Mouse (Mus musculus): ENCODE data around the gene Rasal1. TPM values are rescaled to one million over a fixed set of nuclear protein-coding genes. Genes with fewer than 3 reads are reported as not detected.

Rasal1 gene
- polyA plus RNA-seq, 1 experiment = 14.9 TPM

DNA sequence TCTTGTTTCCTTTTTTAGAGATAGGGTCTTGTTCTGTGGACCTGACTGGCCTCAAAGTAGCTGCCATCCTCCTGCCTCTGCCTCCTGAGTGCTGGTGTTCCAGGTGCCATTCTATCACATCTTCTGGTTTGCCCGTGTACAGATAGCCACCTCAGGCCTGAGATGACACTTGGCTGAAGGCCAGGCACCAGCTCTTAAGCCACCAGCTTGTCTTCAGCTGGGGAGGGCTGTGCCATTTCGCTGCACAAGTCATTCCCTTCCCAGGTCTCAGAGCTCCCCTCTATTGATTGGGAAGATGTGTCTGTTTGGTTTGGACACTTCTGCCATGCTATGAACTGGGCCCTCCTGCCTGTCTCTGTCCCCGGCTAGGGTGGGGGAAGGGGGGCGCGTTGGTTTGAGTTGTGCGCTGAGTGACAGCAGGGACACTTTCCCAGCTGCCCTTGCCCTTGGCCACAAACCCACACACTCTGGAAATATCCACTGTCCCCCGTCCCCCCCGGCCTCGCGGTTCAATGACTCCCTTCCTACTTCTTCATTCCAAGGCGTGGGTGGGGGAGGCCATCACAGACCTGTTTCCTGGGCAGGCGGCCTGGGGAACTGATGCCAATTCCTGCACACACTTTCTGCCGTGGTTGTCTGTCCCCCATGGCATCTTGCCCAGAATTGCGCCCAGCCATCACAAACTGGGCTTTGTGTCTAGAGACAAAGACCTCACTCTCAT lies 5.1 kb upstream of the Rasal1 start:
- no peaks in the 10 kb centered on the region for H3K36me3 ChIP-seq (ENCODE audit: control insufficient read depth, insufficient read depth, low read length)
- no peak overlapping the region for H3K4me3 ChIP-seq (ENCODE audit: extremely low read depth, insufficient read depth, insufficient read length)
- DNase-seq (ENCODE audit: low read depth in 1 of 2, low spot score in 2 of 2) = no peak
- TF ChIP-seq CTCF (IDR thresholded peaks at IDR 0.05; ENCODE audit: extremely low read depth, insufficient read depth, insufficient read length, insufficient replicate concordance) = no peak
- no peak for TF ChIP-seq POLR2A (IDR thresholded peaks at IDR 0.05; ENCODE audit: low read depth, low read length)
- no peak overlapping the region for H3K27ac ChIP-seq (ENCODE audit: insufficient read depth, low read length)
- WGBS = 14% methylated on average over 14 of the region's 14 CpGs
- peaks cover 18% of the 10 kb centered on the region; the same call in 1 of the 2 replicates for H3K4me1 ChIP-seq (ENCODE audit: control insufficient read depth, insufficient read depth, insufficient read length)
- H3K27me3 ChIP-seq (ENCODE audit: control insufficient read depth, insufficient read depth, low read length) = no peaks in the 10 kb centered on the region

DNA sequence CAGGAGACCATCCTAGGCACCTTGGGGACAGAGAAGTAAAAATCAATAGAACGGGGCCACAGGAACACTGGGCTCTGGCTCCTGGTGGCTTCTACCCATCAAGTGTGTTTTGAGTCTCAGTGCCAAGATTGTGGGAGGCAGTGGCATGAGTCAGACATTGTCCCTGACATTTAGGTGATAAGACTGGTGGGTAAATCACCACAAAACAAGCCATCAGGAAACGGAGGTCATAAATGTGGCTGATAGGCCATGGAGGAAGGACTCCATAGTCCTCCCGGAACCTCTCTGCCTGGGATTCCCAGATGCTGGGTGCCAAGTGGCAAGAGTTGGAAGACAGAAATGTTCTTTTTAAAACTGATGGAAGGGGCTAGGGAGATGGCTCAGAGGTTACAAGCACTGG lies 4.4 kb upstream of the Rasal1 start:
- no peak overlapping the region for H3K4me3 ChIP-seq (ENCODE audit: extremely low read depth, insufficient read depth, insufficient read length)
- no peak overlapping the region for H3K27ac ChIP-seq (ENCODE audit: insufficient read depth, low read length)
- 38% methylated on average over 3 of the region's 3 CpGs for WGBS
- H3K4me1 ChIP-seq (ENCODE audit: control insufficient read depth, insufficient read depth, insufficient read length) = peaks cover 22% of the 10 kb centered on the region; the same call in 1 of the 2 replicates
- no peak for TF ChIP-seq CTCF (IDR thresholded peaks at IDR 0.05; ENCODE audit: extremely low read depth, insufficient read depth, insufficient read length, insufficient replicate concordance)
- no peak for TF ChIP-seq POLR2A (IDR thresholded peaks at IDR 0.05; ENCODE audit: low read depth, low read length)
- no peak for DNase-seq (ENCODE audit: low read depth in 1 of 2, low spot score in 2 of 2)
- H3K36me3 ChIP-seq (ENCODE audit: control insufficient read depth, insufficient read depth, low read length) = no peaks in the 10 kb centered on the region
- no peaks in the 10 kb centered on the region for H3K27me3 ChIP-seq (ENCODE audit: control insufficient read depth, insufficient read depth, low read length)

DNA sequence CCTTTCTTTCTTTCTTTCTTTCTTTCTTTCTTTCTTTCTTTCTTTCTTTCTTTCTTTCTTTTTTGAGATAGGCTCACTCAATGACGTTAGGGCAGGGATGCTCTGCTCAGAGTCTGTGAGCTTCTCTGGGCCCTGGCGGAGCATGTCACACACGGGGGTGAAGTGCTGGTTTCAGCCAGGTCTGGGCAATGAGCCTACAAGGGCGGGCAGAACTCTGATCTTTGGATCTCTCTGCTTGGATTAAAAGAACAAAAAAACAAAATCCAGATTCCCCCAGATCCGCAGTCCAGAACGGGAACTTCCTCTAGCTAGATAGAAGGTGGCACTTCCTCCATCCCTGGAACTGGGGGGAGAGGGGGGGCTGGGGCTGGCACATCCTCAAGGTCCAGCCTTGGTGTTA lies 2.8 kb upstream of the Rasal1 start:
- H3K4me3 ChIP-seq (ENCODE audit: extremely low read depth, insufficient read depth, insufficient read length) = no peak overlapping the region
- H3K36me3 ChIP-seq (ENCODE audit: control insufficient read depth, insufficient read depth, low read length) = no peaks in the 10 kb centered on the region
- no peak for DNase-seq (ENCODE audit: low read depth in 1 of 2, low spot score in 2 of 2)
- peaks cover 27% of the 10 kb centered on the region; the same call in 1 of the 2 replicates for H3K4me1 ChIP-seq (ENCODE audit: control insufficient read depth, insufficient read depth, insufficient read length)
- 49% methylated on average over 6 of the region's 6 CpGs for whole genome bisulfite sequencing
- TF ChIP-seq CTCF (IDR thresholded peaks at IDR 0.05; ENCODE audit: extremely low read depth, insufficient read depth, insufficient read length, insufficient replicate concordance) (no peak), POLR2A (IDR thresholded peaks at IDR 0.05; ENCODE audit: low read depth, low read length) (no peak)
- H3K27me3 ChIP-seq (ENCODE audit: control insufficient read depth, insufficient read depth, low read length) = no peaks in the 10 kb centered on the region
- no peak overlapping the region for H3K27ac ChIP-seq (ENCODE audit: insufficient read depth, low read length)

DNA sequence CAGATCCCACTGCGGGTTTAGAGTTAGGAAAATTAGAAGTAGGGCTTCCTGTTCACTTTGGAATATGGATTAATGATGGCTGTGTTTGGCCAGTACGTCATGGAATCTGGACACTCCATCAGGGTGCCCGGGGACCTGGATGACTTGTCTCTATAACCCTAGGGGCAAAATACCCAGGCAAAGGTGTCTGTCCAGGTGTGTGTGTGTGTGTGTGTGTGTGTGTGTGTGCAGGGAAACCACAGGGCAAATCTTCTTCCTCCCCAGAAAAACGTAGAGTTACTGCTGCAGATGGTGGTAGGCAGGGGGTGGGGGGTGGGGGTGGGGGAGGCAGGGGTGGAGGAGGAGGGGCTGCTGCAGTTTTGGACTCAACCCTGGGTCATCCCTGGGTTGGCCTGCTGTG lies 1.3 kb upstream of the Rasal1 start:
- no peaks in the 10 kb centered on the region for H3K27me3 ChIP-seq (ENCODE audit: control insufficient read depth, insufficient read depth, low read length)
- H3K27ac ChIP-seq (ENCODE audit: insufficient read depth, low read length) = no peak overlapping the region
- DNase-seq (ENCODE audit: low read depth in 1 of 2, low spot score in 2 of 2) = no peak

DNA sequence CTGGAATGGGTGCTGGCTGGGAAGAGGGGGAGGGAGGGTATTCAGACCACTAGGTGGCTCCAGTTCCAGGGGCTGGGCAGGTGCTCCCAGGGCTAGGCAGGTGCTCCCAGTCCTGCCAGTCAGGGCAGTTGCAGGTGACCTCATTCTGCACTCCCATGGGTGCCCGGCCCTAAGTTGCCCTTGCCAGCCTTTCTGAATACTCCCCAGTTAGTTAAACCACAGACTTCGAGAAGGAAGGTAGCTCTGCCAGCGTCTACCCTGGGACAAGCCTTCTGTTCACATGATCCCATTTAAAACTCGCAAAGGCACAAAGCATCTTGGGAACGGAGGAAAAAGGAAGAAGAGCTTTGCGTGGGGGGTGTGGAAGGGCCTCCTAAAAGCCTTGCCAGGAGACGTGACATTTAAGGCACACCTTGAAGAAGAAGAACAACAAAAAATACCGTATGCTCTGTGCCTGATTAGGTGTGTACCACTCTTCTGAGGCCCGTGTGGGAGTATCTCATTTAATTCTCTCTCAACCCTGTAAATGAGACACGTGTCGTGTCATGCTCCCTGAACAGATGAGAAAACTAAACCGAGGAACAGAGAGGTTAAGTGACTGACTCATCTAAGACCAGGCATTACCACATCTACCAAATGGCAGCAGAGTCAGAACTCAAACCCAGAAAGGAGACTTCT lies 659 bp upstream of the Rasal1 start:
- Histone ChIP-seq H3K27ac (ENCODE audit: insufficient read depth, low read length) (no peak overlapping the region), H3K4me1 (ENCODE audit: control insufficient read depth, insufficient read depth, insufficient read length) (peaks cover 31% of the 10 kb centered on the region; the same call in 1 of the 2 replicates), H3K36me3 (ENCODE audit: control insufficient read depth, insufficient read depth, low read length) (no peaks in the 10 kb centered on the region), H3K27me3 (ENCODE audit: control insufficient read depth, insufficient read depth, low read length) (no peaks in the 10 kb centered on the region), H3K4me3 (ENCODE audit: extremely low read depth, insufficient read depth, insufficient read length) (peak overlapping the region; percentile 48; the same call in 1 of the 2 replicates)
- DNase-seq (ENCODE audit: low read depth in 1 of 2, low spot score in 2 of 2) = no peak
- TF ChIP-seq CTCF (IDR thresholded peaks at IDR 0.05; ENCODE audit: extremely low read depth, insufficient read depth, insufficient read length, insufficient replicate concordance) (0 out of 2 replicates have a peak, but pooled peaks have one; percentile 2), POLR2A (IDR thresholded peaks at IDR 0.05; ENCODE audit: low read depth, low read length) (no peak)
- WGBS = 6% methylated on average over 12 of the region's 12 CpGs

More for the DNA sequence above, 1.3 kb upstream of the Rasal1 start:
- H3K36me3 ChIP-seq (ENCODE audit: control insufficient read depth, insufficient read depth, low read length) = no peaks in the 10 kb centered on the region
- no peak for TF ChIP-seq POLR2A (IDR thresholded peaks at IDR 0.05; ENCODE audit: low read depth, low read length)
- no peak for TF ChIP-seq CTCF (IDR thresholded peaks at IDR 0.05; ENCODE audit: extremely low read depth, insufficient read depth, insufficient read length, insufficient replicate concordance)
- 55% methylated on average over 4 of the region's 4 CpGs for WGBS
- peaks cover 27% of the 10 kb centered on the region; the same call in 1 of the 2 replicates for H3K4me1 ChIP-seq (ENCODE audit: control insufficient read depth, insufficient read depth, insufficient read length)
- no peak overlapping the region for H3K4me3 ChIP-seq (ENCODE audit: extremely low read depth, insufficient read depth, insufficient read length)

DNA sequence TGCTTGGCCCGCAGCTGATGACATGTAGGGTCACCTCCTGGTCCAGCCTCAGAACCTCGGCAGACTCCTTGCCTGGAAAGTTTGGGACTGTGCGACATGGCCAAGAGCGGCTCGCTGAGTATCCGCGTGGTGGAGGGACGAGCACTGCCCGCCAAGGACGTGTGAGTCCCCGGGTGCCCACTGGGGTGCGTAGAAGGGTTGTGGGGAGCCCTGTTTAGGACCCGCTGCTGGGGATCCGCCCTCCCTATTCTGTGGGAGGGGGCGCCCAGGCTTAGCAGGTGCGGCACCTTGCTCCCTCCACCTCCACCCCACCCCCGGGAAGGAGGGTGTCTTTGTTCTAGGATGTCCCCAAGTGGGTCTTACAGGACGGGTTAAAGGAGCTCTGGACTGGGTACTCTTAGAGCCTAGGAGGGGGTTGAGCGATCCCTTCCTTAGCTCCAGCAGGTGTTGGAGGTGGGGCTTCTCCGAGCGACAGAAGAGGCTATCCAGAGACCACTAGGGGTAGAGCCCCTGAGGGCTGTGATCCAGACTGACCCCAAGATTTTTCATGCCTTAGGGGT lies 842 bp downstream of the Rasal1 start:
- peaks cover 27% of the 10 kb centered on the region; the same call in 1 of the 2 replicates for H3K4me1 ChIP-seq (ENCODE audit: control insufficient read depth, insufficient read depth, insufficient read length)
- H3K4me3 ChIP-seq (ENCODE audit: extremely low read depth, insufficient read depth, insufficient read length) = peak overlapping the region; percentile 62
- 3% methylated on average over 20 of the region's 21 CpGs for WGBS
- no peak overlapping the region for H3K27ac ChIP-seq (ENCODE audit: insufficient read depth, low read length)
- peak in 1 of 2 experiments; percentile 49 for DNase-seq (ENCODE audit: low read depth in 1 of 2, low spot score in 2 of 2)
- H3K36me3 ChIP-seq (ENCODE audit: control insufficient read depth, insufficient read depth, low read length) = no peaks in the 10 kb centered on the region
- TF ChIP-seq POLR2A (IDR thresholded peaks at IDR 0.05; ENCODE audit: low read depth, low read length) (no peak), CTCF (IDR thresholded peaks at IDR 0.05; ENCODE audit: extremely low read depth, insufficient read depth, insufficient read length, insufficient replicate concordance) (0 out of 2 replicates have a peak, but pooled peaks have one; percentile 23)
- H3K27me3 ChIP-seq (ENCODE audit: control insufficient read depth, insufficient read depth, low read length) = no peaks in the 10 kb centered on the region

Measured in spleen, adult 2 months (tissue).